Mouse (Mus musculus) spleen, postnatal 10 days (tissue): ENCODE results near the gene Dctpp1.

Experiments
- DNase-seq, 2 experiments: peaks; one replicate each; pipeline ENCODE4 v3.0.0; 2021 to 2022; ENCODE audit warnings: low spot score in 2 of 2

Dctpp1 gene

GRCm38 (mm10) chr7:127260309-127261111 is at the start of gene Dctpp1:
Gene Dctpp1 (minus strand): TSS chr7:127260709.
- DNase-seq: peak; percentile 91 to 97

- DNase-seq: no peak
These were observed 49.4 kb upstream of the Dctpp1 start for GRCm38 (mm10) chr7:127309951-127310350.

- peak; percentile 26 to 48 for DNase-seq
These were observed 48.4 kb upstream of the Dctpp1 start for GRCm38 (mm10) chr7:127308887-127309286.

- DNase-seq: no peak
These were observed 47.9 kb upstream of the Dctpp1 start for GRCm38 (mm10) chr7:127308431-127308830.

- no peak for DNase-seq
These were observed 37.2 kb upstream of the Dctpp1 start for GRCm38 (mm10) chr7:127297586-127298193.

- DNase-seq: no peak
These were observed 36.5 kb upstream of the Dctpp1 start for GRCm38 (mm10) chr7:127296786-127297555.

- DNase-seq: peak; percentile 35 to 66
These were observed 35.6 kb upstream of the Dctpp1 start, which contains the start of gene Itgal for GRCm38 (mm10) chr7:127296098-127296497. Gene Itgal (plus strand): TSS chr7:127296260.

- no peak for DNase-seq
These were observed 29.6 kb upstream of the Dctpp1 start for GRCm38 (mm10) chr7:127290142-127290541.

GRCm38 (mm10) chr7:127289306-127289705 is 28.8 kb upstream of the Dctpp1 start:
- no peak for DNase-seq

GRCm38 (mm10) chr7:127287940-127288339 is 27.4 kb upstream of the Dctpp1 start:
- DNase-seq: no peak

GRCm38 (mm10) chr7:127285154-127285553 is 24.6 kb upstream of the Dctpp1 start:
- DNase-seq: peak in 1 of 2 experiments; percentile 39

GRCm38 (mm10) chr7:127282190-127282589 is 21.7 kb upstream of the Dctpp1 start:
- DNase-seq: no peak

GRCm38 (mm10) chr7:127281114-127281513 is 20.6 kb upstream of the Dctpp1 start:
- DNase-seq: no peak

- DNase-seq: no peak
These were observed 19.6 kb upstream of the Dctpp1 start for GRCm38 (mm10) chr7:127280092-127280491.

- peak in 1 of 2 experiments; percentile 75 for DNase-seq
These were observed 17.8 kb upstream of the Dctpp1 start for GRCm38 (mm10) chr7:127278311-127278710.

- DNase-seq: no peak
These were observed 16.0 kb upstream of the Dctpp1 start for GRCm38 (mm10) chr7:127276519-127276961.

GRCm38 (mm10) chr7:127273925-127274789 is 13.6 kb upstream of the Dctpp1 start, which contains the start of gene Sephs2:
Gene Sephs2 (minus strand): TSS chr7:127274055.
- peak; percentile 95 to 97 for DNase-seq

- no peak for DNase-seq
These were observed 12.8 kb upstream of the Dctpp1 start for GRCm38 (mm10) chr7:127273118-127273923.

- no peak for DNase-seq
These were observed 12.1 kb upstream of the Dctpp1 start for GRCm38 (mm10) chr7:127272566-127272965.

GRCm38 (mm10) chr7:127271093-127271492 is 10.6 kb upstream of the Dctpp1 start:
- no peak for DNase-seq
